Mouse (Mus musculus) liver, postnatal 0 days (tissue): ENCODE results near the gene Ugt2b37.
"Not testable (repeated sequence)": the region's sequence is repeated elsewhere in the genome, so short reads cannot be mapped to it uniquely, and the experiment has no call there.

Experiments used
- CTCF ChIP-seq: sonication (generic); IDR thresholded peaks from 2 replicates; pipeline ENCODE4 v1.5.1; 2016; ENCODE audit warnings: antibody characterized with exemption, low read depth
- EP300 ChIP-seq: IDR thresholded peaks from 2 replicates; pipeline ENCODE4 v1.6.1; 2016; ENCODE audit warnings: antibody characterized with exemption, low read depth, mild to moderate bottlenecking

DNA sequence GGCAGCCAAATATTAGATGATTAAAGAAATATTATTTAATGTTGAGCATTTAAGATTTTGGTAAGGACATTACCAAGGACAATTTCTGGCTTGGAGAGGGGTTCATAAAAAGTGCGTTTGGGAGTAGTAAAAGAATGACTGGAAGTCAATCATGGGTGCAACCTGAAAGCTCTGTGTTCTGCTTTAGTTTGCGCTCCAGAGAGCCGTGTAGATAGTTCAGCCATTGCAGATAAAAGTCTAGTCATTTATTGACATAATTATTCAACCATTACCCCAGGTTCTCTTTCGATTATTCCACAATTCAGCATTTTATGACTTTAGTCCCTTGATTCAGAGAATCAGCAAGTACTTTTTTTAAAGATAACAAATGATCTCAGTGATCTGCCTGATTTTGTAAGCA lies 31.6 kb upstream of the Ugt2b37 start:
- TF ChIP-seq CTCF, EP300: not testable (repeated sequence)
